11 mouse cellular contexts compared by ENCODE assay signal in genomic region chr2:31267447-31267846, GRCm38 (mm10). TPM values are rescaled to one million over a fixed set of nuclear protein-coding genes. Genes with fewer than 3 reads are reported as not detected.
DNase-seq lines count a peak whose midpoint lies in the region; ATAC-seq and TF ChIP-seq lines count a peak whose summit lies in the region.
"Had no signal": no experiment of that assay in that cellular context is flagged by ENCODE, and none has a peak within 500 bp of the region (broad histone marks: within the 10 kb centered on the region; RNA-seq: fewer than 3 reads in every experiment).

No protein-coding gene starts in this region.

- 0 out of 2 replicates have a peak overlapping the region, but pooled peaks have one; percentile 10 for H3K9ac ChIP-seq in heart, postnatal 0 days (replicated peaks; ENCODE audit: low read depth, low read length)
- H3K9ac ChIP-seq in forebrain, embryonic 14.5 days (ENCODE audit: low read length), result no peak overlapping the region
- H3K9ac ChIP-seq in midbrain, postnatal 0 days (replicated peaks; ENCODE audit: low read length, poor library complexity, severe bottlenecking), result no peak overlapping the region
- H3K9ac ChIP-seq: liver, postnatal 0 days had no signal

- no peak for TF ChIP-seq POLR2A in brain, embryonic 14.5 days (IDR thresholded peaks at IDR 0.05; ENCODE audit: borderline replicate concordance, extremely low read depth, insufficient read depth, insufficient read length, poor library complexity, severe bottlenecking)

- H3K4me3 ChIP-seq in heart, postnatal 0 days (ENCODE audit: low read depth, low read length), result no peak overlapping the region
- H3K4me3 ChIP-seq in heart, embryonic 10.5 days, result no peak overlapping the region
- no peak overlapping the region for H3K4me3 ChIP-seq in forebrain, embryonic 14.5 days (ENCODE audit: low read depth, low read length)
- H3K4me3 ChIP-seq in midbrain, postnatal 0 days (ENCODE audit: low read depth, low read length), result no peak overlapping the region

- no peaks in the 10 kb centered on the region for H3K9me3 ChIP-seq in heart, postnatal 0 days (replicated peaks; ENCODE audit: control insufficient read depth, low read length)
- H3K9me3 ChIP-seq in heart, embryonic 10.5 days, result no peaks in the 10 kb centered on the region
- H3K9me3 ChIP-seq in forebrain, embryonic 14.5 days (replicated peaks; ENCODE audit: control insufficient read depth, low read length), result no peaks in the 10 kb centered on the region
- H3K9me3 ChIP-seq in midbrain, postnatal 0 days (ENCODE audit: low read length), result no peaks in the 10 kb centered on the region

- WGBS in heart, postnatal 0 days, result 40% methylated on average over 6 of the region's 6 CpGs
- 44% methylated on average over 6 of the region's 6 CpGs for WGBS in heart, embryonic 10.5 days
- 7% methylated on average over 6 of the region's 6 CpGs for WGBS in forebrain, embryonic 14.5 days
- WGBS in midbrain, postnatal 0 days, result 16% methylated on average over 6 of the region's 6 CpGs

- no peak for ATAC-seq in heart, postnatal 0 days (ENCODE audit: insufficient read depth, low read depth)
- ATAC-seq in forebrain, embryonic 14.5 days, result no peak
- no peak for ATAC-seq in midbrain, postnatal 0 days (ENCODE audit: low FRiP score)
- ATAC-seq: liver, postnatal 0 days had no signal

- H3K4me2 ChIP-seq in heart, postnatal 0 days (ENCODE audit: low read depth, low read length), result no peak overlapping the region
- no peak overlapping the region for H3K4me2 ChIP-seq in forebrain, embryonic 14.5 days (ENCODE audit: low read length)
- H3K4me2 ChIP-seq in midbrain, postnatal 0 days (ENCODE audit: low read depth, low read length, poor library complexity, severe bottlenecking), result no peak overlapping the region

- H3K27me3 ChIP-seq in heart, postnatal 0 days (ENCODE audit: control insufficient read depth, insufficient read depth, low read length), result no peaks in the 10 kb centered on the region
- no peaks in the 10 kb centered on the region for H3K27me3 ChIP-seq in heart, embryonic 10.5 days (ENCODE audit: insufficient read depth, poor library complexity, severe bottlenecking)
- H3K27me3 ChIP-seq in forebrain, embryonic 14.5 days (replicated peaks; ENCODE audit: control insufficient read depth, insufficient read depth, low read length), result no peaks in the 10 kb centered on the region
- H3K27me3 ChIP-seq in midbrain, postnatal 0 days (ENCODE audit: insufficient read depth, low read length), result no peaks in the 10 kb centered on the region

- no peak overlapping the region for H3K27ac ChIP-seq in heart, postnatal 0 days (ENCODE audit: low read depth)
- H3K27ac ChIP-seq in heart, embryonic 10.5 days, result no peak overlapping the region
- H3K27ac ChIP-seq in forebrain, embryonic 14.5 days (ENCODE audit: low read depth, low read length), result no peak overlapping the region
- H3K27ac ChIP-seq in midbrain, postnatal 0 days (ENCODE audit: low read depth, low read length), result no peak overlapping the region

- peaks cover 31% of the 10 kb centered on the region for H3K4me1 ChIP-seq in heart, postnatal 0 days (ENCODE audit: control insufficient read depth, insufficient read depth)
- peaks cover 63% of the 10 kb centered on the region for H3K4me1 ChIP-seq in heart, embryonic 10.5 days
- H3K4me1 ChIP-seq in forebrain, embryonic 14.5 days (ENCODE audit: control insufficient read depth, insufficient read depth, low read length), result peaks cover 49% of the 10 kb centered on the region
- H3K4me1 ChIP-seq in midbrain, postnatal 0 days (ENCODE audit: insufficient read depth, low read length), result peaks cover 15% of the 10 kb centered on the region; the same call in 1 of the 2 replicates

- H3K36me3 ChIP-seq in heart, postnatal 0 days (replicated peaks; ENCODE audit: control insufficient read depth, insufficient read depth, low read length), result no peaks in the 10 kb centered on the region
- H3K36me3 ChIP-seq in heart, embryonic 10.5 days, result peaks cover 21% of the 10 kb centered on the region
- peaks cover 6% of the 10 kb centered on the region; the same call in 1 of the 2 replicates for H3K36me3 ChIP-seq in forebrain, embryonic 14.5 days (ENCODE audit: control insufficient read depth, insufficient read depth, low read length)
- no peaks in the 10 kb centered on the region for H3K36me3 ChIP-seq in midbrain, postnatal 0 days (ENCODE audit: insufficient read depth, low read length)

- DNase-seq in heart, postnatal 0 days (ENCODE audit: low spot score), result no peak
- DNase-seq in heart, embryonic 10.5 days (ENCODE audit: low spot score), result no peak
- DNase-seq in brain, embryonic 14.5 days (ENCODE audit: low read depth), result peak; percentile 67
- DNase-seq in forebrain, embryonic 14.5 days (ENCODE audit: low spot score), result peak; percentile 37
- DNase-seq in midbrain, postnatal 0 days (ENCODE audit: low spot score), result peak; percentile 48
- DNase-seq in gastrocnemius, adult 18-20 months (ENCODE audit: low spot score), result no peak
- DNase-seq in adrenal gland, postnatal 36 days, result no peak
- no peak for DNase-seq in heart, adult 9 months (ENCODE audit: low spot score in 2 of 2)
- DNase-seq: heart, postnatal 10 days; liver, postnatal 0 days; right cerebral cortex, postnatal 25 days had no signal

- TF ChIP-seq EP300 in heart, postnatal 0 days (IDR thresholded peaks at IDR 0.05; ENCODE audit: low read depth), result no peak

- no peak for TF ChIP-seq CTCF in heart, postnatal 0 days (IDR thresholded peaks at IDR 0.05; ENCODE audit: low read depth)
- no peak for TF ChIP-seq CTCF in brain, embryonic 14.5 days (IDR thresholded peaks at IDR 0.05; ENCODE audit: borderline replicate concordance, extremely low read depth, insufficient read depth, insufficient read length)
- no peak for TF ChIP-seq CTCF in midbrain, postnatal 0 days (IDR thresholded peaks at IDR 0.05)

RNA-seq across cellular contexts. Expression of gene Ncs1, which starts 21.8 kb away (rescaled TPM):
- total RNA-seq in heart, postnatal 0 days (2014; rRNA removed; ENCODE audit: low replicate concordance), result 24.9 and 31.4 TPM in 2 replicates
- polyA plus RNA-seq in heart, postnatal 0 days (2015; fragmentation: Nextera tagmentation; extraction: Ambion mirVana), result 17.7 and 18.6 TPM in 2 replicates
- 44.7 and 51.8 TPM in 2 replicates for polyA plus RNA-seq in heart, embryonic 10.5 days (2016; fragmentation: Nextera tagmentation; extraction: Ambion mirVana)
- polyA plus RNA-seq in brain, embryonic 14.5 days (2012; rRNA removed), result 56.1 and 93.6 TPM in 2 replicates
- polyA plus RNA-seq in forebrain, embryonic 14.5 days (2014; fragmentation: Nextera tagmentation; extraction: Ambion mirVana), result 95.2 and 109 TPM in 2 replicates
- total RNA-seq in midbrain, postnatal 0 days (2014; rRNA removed), result 190 and 202 TPM in 2 replicates
- 181 and 183 TPM in 2 replicates for polyA plus RNA-seq in midbrain, postnatal 0 days (2015; fragmentation: Nextera tagmentation; extraction: Ambion mirVana)
- total RNA-seq in gastrocnemius, adult 18-20 months (2021), result 1 to 10 TPM; 4.5 to 5.5 TPM
- total RNA-seq in adrenal gland, postnatal 36 days (2021), result 1 to 10 TPM; 3.9 to 7.8 TPM

RNA-seq across cellular contexts. Expression of gene Hmcn2, which starts 46.8 kb away (rescaled TPM):
- 0.35 and 3.1 TPM in 2 replicates for total RNA-seq in heart, postnatal 0 days (2014; rRNA removed; ENCODE audit: low replicate concordance)
- 0.67 and 0.77 TPM in 2 replicates for polyA plus RNA-seq in heart, postnatal 0 days (2015; fragmentation: Nextera tagmentation; extraction: Ambion mirVana)
- 0.33 and 0.52 TPM in 2 replicates for polyA plus RNA-seq in heart, embryonic 10.5 days (2016; fragmentation: Nextera tagmentation; extraction: Ambion mirVana)
- polyA plus RNA-seq in brain, embryonic 14.5 days (2012; rRNA removed), result 0.44 and 0.96 TPM in 2 replicates
- polyA plus RNA-seq in forebrain, embryonic 14.5 days (2014; fragmentation: Nextera tagmentation; extraction: Ambion mirVana), result 0.17 and 0.27 TPM in 2 replicates
- 0.60 and 1.5 TPM in 2 replicates for total RNA-seq in midbrain, postnatal 0 days (2014; rRNA removed)
- polyA plus RNA-seq in midbrain, postnatal 0 days (2015; fragmentation: Nextera tagmentation; extraction: Ambion mirVana), result 0.29 and 0.37 TPM in 2 replicates
- total RNA-seq in gastrocnemius, adult 18-20 months (2021), result 10 to 100 TPM; 25.9 to 30.7 TPM
- total RNA-seq in adrenal gland, postnatal 36 days (2021), result 1 to 10 TPM; 1.7 to 1.9 TPM

Comparison
In these comparisons a context has a peak if more than half of its experiments do, and no peak if none do; other contexts are left out.
1. DNase-seq: peak in brain, embryonic 14.5 days (single experiment), forebrain, embryonic 14.5 days (single experiment) and midbrain, postnatal 0 days (single experiment); none in heart, postnatal 0 days (single experiment), heart, embryonic 10.5 days (single experiment), gastrocnemius, adult 18-20 months (single experiment), adrenal gland, postnatal 36 days (0 of 2) and heart, adult 9 months (0 of 2).